Mouse (Mus musculus) frontal cortex, postnatal 14 days (tissue): ENCODE measurements around the gene Togaram2.
A peak's percentile ranks its signal among the peaks of the same experiment; 100 is the strongest.
"Not testable (repeated sequence)": the region's sequence is repeated elsewhere in the genome, so short reads cannot be mapped to it uniquely, and the experiment has no call there.

ENCODE experiments used
- DNase-seq, 2 experiments: peaks; one replicate each; pipeline ENCODE4 v3.0.0; 2022; ENCODE audit warnings: low spot score in 2 of 2

Togaram2 gene

DNA sequence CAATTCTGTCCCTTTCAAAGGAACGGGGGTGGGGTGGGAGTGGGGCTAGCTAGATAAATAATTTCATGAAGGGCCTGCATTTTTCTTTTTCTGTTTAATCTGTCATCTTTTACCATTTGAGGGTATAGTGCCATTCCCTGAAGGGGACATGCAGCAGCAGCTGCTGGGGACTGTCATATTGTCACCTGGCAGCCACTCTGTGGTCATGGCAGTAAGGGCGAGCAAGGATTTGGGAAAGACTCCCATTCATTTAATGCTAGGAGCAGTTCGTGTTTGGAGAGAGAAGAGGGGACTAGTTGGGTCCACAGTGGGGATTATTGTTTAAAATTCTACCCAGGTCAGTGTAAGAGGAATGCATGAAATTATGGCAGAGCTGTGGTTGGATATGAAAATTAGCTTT lies 63.4 kb downstream of the Togaram2 start:
- no peak for DNase-seq

- DNase-seq, result no peak
Measured at GRCm38 (mm10) chr17:71742156-71742555, 69.1 kb downstream of the Togaram2 start.

DNA sequence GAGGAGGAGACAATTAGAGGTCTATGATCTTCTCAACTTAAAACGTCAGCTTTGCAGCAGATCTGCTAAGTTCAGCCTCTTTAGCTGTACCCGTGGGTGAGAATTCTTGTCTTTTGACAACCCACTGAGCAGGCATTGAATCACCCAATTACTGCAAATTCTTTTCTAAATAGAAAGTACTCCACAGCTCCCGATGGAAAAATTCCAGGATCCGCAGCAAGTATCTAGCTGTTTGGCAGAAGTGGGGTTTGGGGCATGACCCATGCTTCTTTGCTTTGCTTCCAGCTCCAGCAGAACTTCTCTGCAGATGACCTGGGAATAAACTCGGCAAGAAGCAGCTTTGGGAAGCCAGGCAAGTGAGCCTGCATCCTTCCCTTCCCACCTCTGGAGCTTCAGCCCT lies 69.9 kb downstream of the Togaram2 start:
- peak; percentile 27 to 32 for DNase-seq

DNA sequence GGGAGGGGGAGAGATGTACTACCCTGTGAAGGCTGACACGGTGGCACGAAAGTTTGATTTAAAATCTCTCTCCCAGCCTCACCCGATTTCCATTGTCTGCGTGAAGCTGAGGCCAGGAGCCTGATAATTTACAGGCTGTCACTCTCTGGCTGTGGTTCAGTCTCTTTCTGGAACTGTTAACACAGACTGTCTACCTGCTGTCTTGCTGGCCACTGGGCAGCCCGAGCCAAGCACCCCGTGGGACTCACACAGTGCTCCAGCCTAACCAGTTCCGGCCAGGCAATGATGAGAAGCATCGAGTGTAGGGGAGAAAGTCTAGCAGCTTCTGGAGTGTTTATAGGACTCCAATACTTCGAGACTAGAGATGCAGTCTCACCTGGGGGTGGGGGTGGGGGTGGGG lies 73.1 kb downstream of the Togaram2 start:
- no peak for DNase-seq

- DNase-seq, result no peak
Measured at GRCm38 (mm10) chr17:71747561-71747960, 74.5 kb downstream of the Togaram2 start.

- no peak for DNase-seq
Measured at GRCm38 (mm10) chr17:71749616-71750168, 76.6 kb downstream of the Togaram2 start.

DNA sequence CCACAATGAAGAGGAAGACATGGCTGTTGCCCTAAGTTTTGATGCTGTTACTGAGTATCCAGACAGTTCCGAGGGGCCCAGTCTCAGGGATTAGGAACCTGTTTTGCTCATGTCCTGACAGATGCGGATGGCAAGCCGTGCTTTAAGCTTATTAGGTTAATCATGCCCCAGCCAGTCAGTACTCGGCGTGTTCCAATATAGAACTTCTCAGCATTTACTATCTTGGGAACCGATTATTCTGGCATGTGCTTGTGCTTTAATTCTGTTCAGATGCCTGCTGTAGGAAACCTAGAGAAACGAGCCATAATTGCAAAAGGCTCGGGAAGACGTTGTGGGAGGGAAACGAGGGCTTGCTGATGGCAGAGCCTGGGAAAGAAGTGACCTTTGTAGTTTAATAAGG lies 79.8 kb downstream of the Togaram2 start, which contains the start of gene Pcare:
Gene Pcare (minus strand): TSS at position 64 of the 400 bp plus-strand sequence.
- DNase-seq, result no peak

DNA sequence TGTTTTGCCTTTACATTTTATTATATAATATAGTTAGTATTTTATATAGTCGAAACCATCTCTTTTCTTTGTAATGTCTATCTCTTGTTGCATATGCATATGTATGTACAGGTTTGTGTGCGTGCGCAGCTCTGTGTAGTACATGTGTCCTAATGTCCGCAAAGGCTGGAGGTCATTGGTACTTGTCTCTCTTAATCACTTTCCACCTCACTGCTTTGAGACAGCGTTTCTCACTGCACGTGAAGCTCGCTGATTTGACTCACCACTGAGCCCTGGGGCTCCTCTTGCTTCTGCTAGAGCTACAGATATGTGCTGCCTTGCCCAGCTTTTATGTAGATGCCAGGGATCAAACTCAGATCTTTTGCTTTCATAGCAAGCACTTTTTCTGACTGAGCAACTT lies 87.5 kb downstream of the Togaram2 start:
- DNase-seq, result no peak

DNA sequence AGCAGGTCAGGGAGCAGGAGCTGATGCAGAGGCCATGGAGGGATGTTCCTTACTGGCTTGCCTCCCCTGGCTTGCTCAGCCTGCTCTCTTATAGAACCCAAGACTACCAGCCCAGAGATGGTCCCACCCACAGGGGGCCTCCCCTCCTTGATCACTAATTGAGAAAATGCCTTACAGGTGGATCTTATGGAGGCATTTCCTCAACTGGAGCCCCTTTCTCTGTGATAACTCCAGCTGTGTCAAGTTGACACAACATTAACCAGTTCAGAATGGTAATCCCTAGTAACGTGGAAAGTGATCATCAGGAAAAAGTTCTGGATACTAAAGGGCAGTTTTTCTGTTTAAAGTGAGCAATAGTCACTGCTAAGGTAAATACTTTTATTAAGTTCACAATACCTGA lies 95.1 kb downstream of the Togaram2 start, which contains the start of gene Clip4:
Gene Clip4 (plus strand): TSS at position 301 of the 400 bp plus-strand sequence.
- not testable (repeated sequence) for DNase-seq

DNA sequence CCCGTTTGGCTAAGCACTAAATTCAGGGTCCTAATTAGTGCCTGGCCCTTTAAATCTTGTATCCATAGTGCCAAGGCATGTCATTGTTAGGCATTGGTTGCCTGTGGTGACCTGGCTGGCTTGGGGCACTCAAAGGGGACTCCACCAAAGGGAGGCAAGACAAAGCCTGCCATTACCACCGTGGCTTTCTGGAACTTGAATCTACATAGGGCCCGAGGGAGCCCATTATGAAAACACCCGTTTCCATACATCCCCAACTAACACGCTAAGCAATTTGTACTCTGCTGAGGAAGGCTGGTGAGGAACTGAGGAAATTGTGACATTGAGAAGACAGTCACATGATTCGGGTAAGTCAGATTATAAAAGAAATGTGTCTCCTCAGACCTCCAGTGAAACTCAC lies 96.5 kb downstream of the Togaram2 start:
- no peak for DNase-seq

DNA sequence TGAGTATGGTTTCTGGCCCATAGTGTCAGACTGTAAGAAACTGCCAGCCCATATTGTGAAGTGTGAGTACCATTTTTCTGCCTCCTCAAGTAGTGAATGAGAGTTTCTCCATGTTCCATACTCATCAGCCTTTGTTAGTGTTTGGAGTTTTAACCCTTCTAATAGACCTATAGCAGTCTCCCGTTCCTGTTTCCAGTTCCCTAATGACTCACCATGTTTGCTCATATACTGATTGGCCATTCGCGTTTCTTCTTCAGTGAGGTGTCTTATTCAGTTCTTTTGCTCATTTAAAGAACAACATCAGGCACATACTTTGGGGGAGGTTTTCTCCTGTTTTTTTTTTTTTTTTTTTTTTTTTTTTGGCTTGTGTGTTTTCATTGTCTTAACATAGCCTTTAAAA lies 97.6 kb downstream of the Togaram2 start:
- DNase-seq, result no peak

DNA sequence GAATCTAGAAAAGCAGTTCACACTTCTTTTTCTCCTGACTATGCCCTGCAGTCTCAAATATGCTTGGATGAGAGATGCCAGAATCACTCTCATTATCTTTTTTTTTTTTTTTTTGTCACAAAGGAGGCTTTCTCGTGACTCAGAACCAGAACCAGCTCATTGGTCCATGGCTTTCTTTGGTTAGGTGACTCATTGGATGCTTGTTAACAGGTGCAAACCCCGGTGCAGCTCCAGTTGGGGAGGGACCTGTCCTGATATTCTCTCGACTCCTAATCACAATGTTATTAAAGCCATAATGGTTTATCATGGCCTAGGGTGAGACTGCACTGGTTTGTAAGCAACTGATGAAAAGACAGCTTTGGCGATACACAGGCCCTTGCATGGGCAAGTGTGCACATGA lies 101.1 kb downstream of the Togaram2 start:
- DNase-seq, result no peak

DNA sequence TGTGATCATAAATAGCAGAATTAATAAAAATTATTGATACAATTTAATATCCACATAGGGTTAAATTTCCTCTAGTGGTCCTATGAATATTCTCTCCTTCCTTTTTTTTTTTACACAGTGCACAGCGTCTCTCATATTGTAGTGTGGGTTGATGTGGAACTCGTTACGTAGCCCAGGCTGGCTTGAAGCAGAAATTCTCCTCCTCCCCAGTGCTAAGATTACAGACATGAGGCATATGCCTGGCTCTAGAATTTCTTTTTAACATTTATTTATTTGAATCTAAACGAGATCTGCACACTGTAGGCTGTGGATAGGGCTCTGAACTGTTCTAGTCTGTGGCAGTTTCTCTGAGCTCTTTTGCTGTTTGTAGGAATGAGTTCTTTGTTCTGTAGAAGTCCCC lies 102.2 kb downstream of the Togaram2 start:
- no peak for DNase-seq

- DNase-seq, result no peak
Measured at GRCm38 (mm10) chr17:71778696-71779095, 105.6 kb downstream of the Togaram2 start.
